Mouse (Mus musculus): Measurements from ENCODE around the gene Alcam. TPM values are rescaled to one million over a fixed set of nuclear protein-coding genes. Genes with fewer than 3 reads are reported as not detected.

Gene Alcam
- total RNA-seq, 2 experiments from 2014 or later, result 0.31 to 0.59 TPM

GRCm38 (mm10) chr16:52432072-52432471 is 21.8 kb downstream of the Alcam start:
- TF ChIP-seq CTCF (IDR thresholded peaks at IDR 0.05), result no peak
- intact Hi-C loops (cut with DNase I), result no loop called here
- no peak overlapping the region for H3K4me3 ChIP-seq
- DNase-seq, result no peak
- H3K27ac ChIP-seq, result no peak overlapping the region

- H3K27ac ChIP-seq, result no peak overlapping the region
- no peak for DNase-seq
- no peak for TF ChIP-seq CTCF (IDR thresholded peaks at IDR 0.05)
- H3K4me3 ChIP-seq, result no peak overlapping the region
- intact Hi-C loops (cut with DNase I), result no loop called here
Measured at GRCm38 (mm10) chr16:52431590-52431989, 22.3 kb downstream of the Alcam start.

- TF ChIP-seq CTCF (IDR thresholded peaks at IDR 0.05), result no peak
- Histone ChIP-seq H3K27ac (no peak overlapping the region), H3K4me3 (no peak overlapping the region)
- intact Hi-C loops (cut with DNase I), result no loop called here
- DNase-seq, result no peak
Measured at GRCm38 (mm10) chr16:52430073-52430472, 23.8 kb downstream of the Alcam start.

GRCm38 (mm10) chr16:52429661-52430060 is 24.2 kb downstream of the Alcam start:
- no peak overlapping the region for H3K4me3 ChIP-seq
- no peak for TF ChIP-seq CTCF (IDR thresholded peaks at IDR 0.05)
- no peak overlapping the region for H3K27ac ChIP-seq
- intact Hi-C loops (cut with DNase I), result no loop called here
- no peak for DNase-seq

GRCm38 (mm10) chr16:52428505-52428904 is 25.4 kb downstream of the Alcam start:
- TF ChIP-seq CTCF (IDR thresholded peaks at IDR 0.05), result no peak
- H3K27ac ChIP-seq, result no peak overlapping the region
- H3K4me3 ChIP-seq, result no peak overlapping the region
- no peak for DNase-seq
- intact Hi-C loops (cut with DNase I), result no loop called here

- no peak for DNase-seq
- intact Hi-C loops (cut with DNase I), result no loop called here
- Histone ChIP-seq H3K4me3 (no peak overlapping the region), H3K27ac (no peak overlapping the region)
- no peak for TF ChIP-seq CTCF (IDR thresholded peaks at IDR 0.05)
Measured at GRCm38 (mm10) chr16:52418568-52419158, 35.2 kb downstream of the Alcam start.

GRCm38 (mm10) chr16:52417982-52418381 is 35.9 kb downstream of the Alcam start:
- H3K27ac ChIP-seq, result no peak overlapping the region
- intact Hi-C loops (cut with DNase I), result no loop called here
- TF ChIP-seq CTCF (IDR thresholded peaks at IDR 0.05), result no peak

GRCm38 (mm10) chr16:52417146-52417545 is 36.7 kb downstream of the Alcam start:
- intact Hi-C loops (cut with DNase I), result no loop called here
- TF ChIP-seq CTCF (IDR thresholded peaks at IDR 0.05), result no peak
- no peak overlapping the region for H3K4me3 ChIP-seq
- no peak for DNase-seq
- H3K27ac ChIP-seq, result no peak overlapping the region

More at GRCm38 (mm10) chr16:52417982-52418381, 35.9 kb downstream of the Alcam start:
- DNase-seq, result no peak
- H3K4me3 ChIP-seq, result no peak overlapping the region

- TF ChIP-seq CTCF (IDR thresholded peaks at IDR 0.05), result no peak
- no peak for DNase-seq
- Histone ChIP-seq H3K27ac (no peak overlapping the region), H3K4me3 (no peak overlapping the region)
- intact Hi-C loops (cut with DNase I), result no loop called here
Measured at GRCm38 (mm10) chr16:52413714-52414113, 40.2 kb downstream of the Alcam start.

- DNase-seq, result no peak
- Histone ChIP-seq H3K27ac (no peak overlapping the region), H3K4me3 (no peak overlapping the region)
- intact Hi-C loops (cut with DNase I), result no loop called here
- TF ChIP-seq CTCF (IDR thresholded peaks at IDR 0.05), result no peak
Measured at GRCm38 (mm10) chr16:52406072-52406471, 47.8 kb downstream of the Alcam start.

- no peak for DNase-seq
- TF ChIP-seq CTCF (IDR thresholded peaks at IDR 0.05), result no peak
- intact Hi-C loops (cut with DNase I), result no loop called here
- Histone ChIP-seq H3K27ac (no peak overlapping the region), H3K4me3 (no peak overlapping the region)
Measured at GRCm38 (mm10) chr16:52405272-52405671, 48.6 kb downstream of the Alcam start.

GRCm38 (mm10) chr16:52399112-52399511 is 54.8 kb downstream of the Alcam start:
- intact Hi-C loops (cut with DNase I), result no loop called here
- TF ChIP-seq CTCF (IDR thresholded peaks at IDR 0.05), result no peak
- Histone ChIP-seq H3K27ac (no peak overlapping the region), H3K4me3 (no peak overlapping the region)
- DNase-seq, result no peak

- DNase-seq, result no peak
- H3K4me3 ChIP-seq, result no peak overlapping the region
- intact Hi-C loops (cut with DNase I), result no loop called here
- TF ChIP-seq CTCF (IDR thresholded peaks at IDR 0.05), result no peak
- no peak overlapping the region for H3K27ac ChIP-seq
Measured at GRCm38 (mm10) chr16:52386781-52387300, 67.0 kb downstream of the Alcam start.
